Mouse (Mus musculus) retina, postnatal 7 days (tissue): Measurements from ENCODE around the gene Hist1h2bp.
"Not testable (repeated sequence)": the region's sequence is repeated elsewhere in the genome, so short reads cannot be mapped to it uniquely, and the experiment has no call there.

Source experiments
- DNase-seq: peaks from one replicate; pipeline ENCODE4 v3.0.0-alpha.2; 2012; ENCODE audit warnings: low read depth, low spot score

Hist1h2bp gene

GRCm38 (mm10) chr13:21786899-21787629 lies at the start of gene Hist1h2bp, which contains the start of gene Hist1h2an:
TSS of gene Hist1h2bp (plus strand) at chr13:21787461.
TSS of gene Hist1h2an (minus strand) at chr13:21787218.
- peak; percentile 93 for DNase-seq

DNA sequence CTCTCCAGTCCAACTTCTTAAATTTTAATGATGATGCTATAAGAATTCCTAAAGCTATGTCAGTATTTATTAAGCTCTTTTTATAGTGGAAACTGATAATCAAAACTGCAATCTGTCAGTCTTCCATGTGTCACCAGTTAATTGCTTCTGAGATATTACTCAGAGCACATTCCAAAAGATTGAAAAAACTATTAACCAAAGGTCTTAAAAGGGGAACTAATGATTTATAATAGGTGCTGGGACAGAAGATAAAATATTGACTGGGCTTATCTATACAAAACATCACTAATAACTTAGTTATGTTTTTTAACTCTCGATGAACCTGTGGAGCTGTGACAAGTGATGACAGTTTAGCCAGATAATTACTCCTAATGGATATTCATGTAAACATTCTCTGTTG lies 42.3 kb upstream of the Hist1h2bp start:
- DNase-seq: no peak

GRCm38 (mm10) chr13:21749387-21750158 lies 37.7 kb upstream of the Hist1h2bp start:
- DNase-seq: no peak

GRCm38 (mm10) chr13:21750159-21751017 lies 36.9 kb upstream of the Hist1h2bp start, which contains the start of gene Hist1h4k:
TSS of gene Hist1h4k (minus strand) at chr13:21750505.
- peak; percentile 69 for DNase-seq

DNA sequence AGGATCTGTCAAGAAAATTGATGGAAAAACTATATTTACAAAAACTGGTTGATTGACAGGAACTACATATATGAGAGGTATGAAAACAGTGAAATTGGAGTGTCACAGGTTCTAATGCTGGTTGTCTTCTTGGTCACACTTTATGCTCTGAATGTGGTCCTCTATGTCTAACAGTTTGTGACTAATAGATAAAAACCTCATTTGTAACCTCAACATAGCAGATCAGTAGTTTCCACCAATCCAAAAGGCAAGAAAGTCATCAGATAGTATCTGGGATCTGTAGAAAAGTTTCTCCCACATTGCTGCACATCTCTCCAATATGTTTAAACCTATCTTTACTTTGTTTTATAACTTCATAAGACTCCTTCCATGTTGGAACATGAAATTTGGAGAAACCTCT lies 35.8 kb upstream of the Hist1h2bp start:
- DNase-seq: no peak

GRCm38 (mm10) chr13:21751827-21752226 lies 35.4 kb upstream of the Hist1h2bp start:
- no peak for DNase-seq

DNA sequence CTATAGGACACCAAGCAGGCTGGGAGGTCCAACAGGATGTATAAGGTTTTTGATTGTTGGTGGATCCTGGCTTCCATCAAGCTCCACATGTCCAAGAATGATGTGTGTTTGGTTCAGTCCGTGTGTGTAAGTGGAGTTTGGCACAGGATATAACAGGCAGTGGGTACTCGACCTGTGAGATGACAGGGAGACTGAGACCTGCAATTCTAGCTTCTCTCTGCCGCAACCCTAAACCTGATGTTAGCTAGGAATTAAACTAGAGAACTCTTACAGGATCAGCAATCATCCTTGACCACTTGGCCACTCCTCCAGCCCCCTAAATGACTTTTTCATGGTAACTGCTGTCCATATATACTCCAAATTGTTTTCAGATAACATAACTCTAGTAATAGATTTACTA lies 34.9 kb upstream of the Hist1h2bp start:
- DNase-seq: no peak

DNA sequence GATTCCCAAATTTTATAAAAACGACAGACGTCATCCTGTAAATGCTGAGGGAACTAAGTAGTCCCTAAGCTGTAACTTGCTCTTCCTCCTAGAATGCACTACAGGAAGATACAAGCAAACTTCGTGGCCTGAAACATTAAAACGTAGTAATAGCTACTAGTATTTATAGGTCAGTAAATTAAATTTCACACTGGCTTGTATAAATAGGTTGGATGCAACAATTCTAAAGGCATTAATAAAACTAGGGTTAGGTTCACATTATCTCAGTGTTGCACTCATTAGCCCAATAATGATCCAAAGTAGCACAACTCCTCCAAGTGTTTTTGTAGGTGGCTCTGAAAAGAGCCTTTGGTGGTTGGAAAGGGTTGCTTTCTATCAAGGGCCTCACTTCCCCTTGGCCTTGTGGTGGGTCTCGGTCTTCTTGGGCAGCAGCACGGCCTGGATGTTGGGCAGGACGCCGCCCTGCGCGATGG lies 34.2 kb upstream of the Hist1h2bp start:
- DNase-seq: no peak

GRCm38 (mm10) chr13:21753524-21754285 lies 33.6 kb upstream of the Hist1h2bp start, which contains the start of the genes Hist1h2ak and Hist1h2bn:
TSS of gene Hist1h2ak (minus strand) at chr13:21753827.
TSS of gene Hist1h2bn (plus strand) at chr13:21754123.
- peak; percentile 85 for DNase-seq

DNA sequence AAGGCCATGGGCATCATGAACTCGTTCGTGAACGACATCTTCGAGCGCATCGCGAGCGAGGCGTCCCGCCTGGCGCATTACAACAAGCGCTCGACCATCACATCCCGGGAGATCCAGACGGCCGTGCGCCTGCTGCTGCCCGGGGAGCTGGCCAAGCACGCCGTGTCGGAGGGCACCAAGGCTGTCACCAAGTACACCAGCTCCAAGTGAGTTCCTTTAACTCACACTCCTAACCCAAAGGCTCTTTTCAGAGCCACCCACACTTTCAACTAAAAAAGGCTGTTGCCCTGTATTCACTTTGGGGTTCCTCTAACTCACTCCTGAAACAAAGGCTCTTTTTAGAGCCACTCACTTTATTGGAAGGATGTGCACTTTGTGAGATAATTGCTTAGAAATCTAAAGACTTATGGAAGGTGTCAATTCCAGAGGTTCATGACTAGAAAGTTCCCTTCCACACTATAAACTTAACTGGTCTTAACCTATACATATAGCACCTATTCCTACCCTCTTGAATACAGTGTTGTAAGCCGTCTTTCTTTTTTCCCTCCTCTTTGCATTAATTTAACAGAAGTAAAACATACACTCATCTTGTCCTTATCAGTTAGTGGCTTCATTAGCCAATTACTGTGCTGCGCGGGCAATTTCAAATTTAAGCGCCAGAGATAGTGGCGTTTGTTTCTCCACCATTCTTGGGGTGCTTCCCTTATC lies 32.8 kb upstream of the Hist1h2bp start:
- DNase-seq: not testable (repeated sequence)

GRCm38 (mm10) chr13:21755707-21756106 lies 31.6 kb upstream of the Hist1h2bp start:
- no peak for DNase-seq

DNA sequence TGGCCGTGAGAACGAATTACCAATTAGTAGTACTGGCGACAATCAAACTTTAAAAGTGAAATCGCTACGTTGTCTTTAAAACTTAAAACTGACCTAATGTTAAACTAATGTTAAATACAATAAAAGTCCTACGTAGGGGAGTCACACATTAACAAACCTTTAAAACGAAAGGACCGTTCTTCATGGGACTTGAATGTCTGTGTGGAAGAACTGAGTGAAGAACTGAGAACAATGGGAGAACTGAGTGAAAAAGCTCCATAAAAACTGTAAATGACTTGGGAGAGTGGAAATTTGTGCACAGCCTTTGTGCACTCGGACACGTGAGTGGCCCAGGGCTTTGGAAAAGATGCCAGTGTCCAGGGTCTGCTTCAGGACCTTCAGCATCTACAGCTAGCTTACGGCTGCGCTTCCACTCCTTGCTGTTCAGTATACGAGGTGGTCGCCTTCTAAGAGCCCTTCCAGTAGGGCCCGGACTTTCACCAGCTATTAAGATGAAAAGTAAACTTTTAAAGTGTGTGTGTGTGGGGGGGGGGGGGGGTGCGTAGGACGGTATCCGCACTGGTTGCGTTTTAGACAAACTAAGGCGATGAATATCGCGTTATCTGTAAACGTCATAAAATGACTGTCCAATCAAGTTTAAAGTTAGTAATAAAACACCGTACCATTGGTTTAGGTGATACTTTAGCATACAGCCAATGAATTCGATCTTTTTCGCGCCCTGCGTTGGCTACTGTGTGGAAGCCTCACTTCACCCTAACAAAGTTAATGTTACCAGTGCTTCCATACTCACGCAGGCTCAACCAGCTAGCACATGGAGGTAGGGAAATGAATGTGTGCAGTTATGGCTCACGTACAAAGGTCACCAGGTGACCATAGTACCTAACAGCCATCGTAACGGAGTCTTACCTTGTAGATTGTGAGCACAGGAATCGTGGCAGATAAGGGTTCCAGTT lies 8.2 kb upstream of the Hist1h2bp start:
- DNase-seq: peak; percentile 68

DNA sequence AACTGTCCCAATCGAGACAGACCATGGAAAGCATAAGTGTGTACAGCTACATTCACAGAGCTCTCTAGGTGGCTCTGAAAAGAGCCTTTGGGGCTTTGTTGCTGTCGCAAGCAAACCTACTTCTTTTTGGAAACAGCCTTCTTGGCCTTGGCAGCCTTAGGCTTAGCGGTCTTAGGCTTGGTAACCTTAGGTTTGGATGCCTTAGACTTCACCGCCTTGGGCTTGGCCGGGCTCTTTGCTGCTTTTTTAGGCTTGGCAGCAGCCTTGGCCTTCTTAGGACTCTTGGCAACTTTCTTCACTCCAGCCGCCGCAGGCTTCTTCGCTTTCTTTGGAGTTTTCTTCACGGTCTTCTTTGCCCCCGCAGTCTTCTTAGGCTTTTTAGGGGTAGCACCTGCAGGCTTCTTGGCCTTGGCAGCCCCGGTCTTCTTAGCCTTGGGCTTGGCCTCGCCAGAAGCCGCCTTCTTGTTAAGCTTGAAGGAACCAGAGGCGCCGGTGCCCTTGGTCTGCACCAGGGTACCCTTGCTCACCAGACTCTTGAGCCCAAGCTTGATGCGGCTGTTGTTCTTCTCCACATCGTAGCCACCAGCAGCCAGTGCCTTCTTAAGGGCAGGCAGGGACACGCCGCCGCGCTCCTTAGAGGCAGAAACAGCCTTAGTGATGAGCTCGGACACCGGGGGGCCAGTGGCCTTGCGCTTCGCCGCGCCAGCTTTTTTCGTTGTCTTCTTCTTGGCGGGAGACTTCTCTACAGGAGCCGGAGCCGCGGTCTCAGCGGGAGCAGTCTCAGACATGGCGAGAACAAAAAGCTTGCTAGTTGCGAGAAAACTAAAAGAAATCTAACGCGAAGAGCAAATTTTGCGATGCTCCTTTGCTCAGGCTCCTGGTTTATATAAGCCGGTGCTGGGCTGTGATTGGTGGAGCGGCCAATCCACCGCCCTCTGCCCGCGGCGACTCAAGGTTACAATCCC lies 7.2 kb upstream of the Hist1h2bp start, which contains the start of gene Hist1h1b:
Gene Hist1h1b (minus strand): TSS at position 859 of the 965 bp plus-strand sequence.
- DNase-seq: no peak

- DNase-seq: no peak
Measured at GRCm38 (mm10) chr13:21781021-21781555, 6.2 kb upstream of the Hist1h2bp start.

- DNase-seq: no peak
Measured at GRCm38 (mm10) chr13:21781639-21782038, 5.6 kb upstream of the Hist1h2bp start.

DNA sequence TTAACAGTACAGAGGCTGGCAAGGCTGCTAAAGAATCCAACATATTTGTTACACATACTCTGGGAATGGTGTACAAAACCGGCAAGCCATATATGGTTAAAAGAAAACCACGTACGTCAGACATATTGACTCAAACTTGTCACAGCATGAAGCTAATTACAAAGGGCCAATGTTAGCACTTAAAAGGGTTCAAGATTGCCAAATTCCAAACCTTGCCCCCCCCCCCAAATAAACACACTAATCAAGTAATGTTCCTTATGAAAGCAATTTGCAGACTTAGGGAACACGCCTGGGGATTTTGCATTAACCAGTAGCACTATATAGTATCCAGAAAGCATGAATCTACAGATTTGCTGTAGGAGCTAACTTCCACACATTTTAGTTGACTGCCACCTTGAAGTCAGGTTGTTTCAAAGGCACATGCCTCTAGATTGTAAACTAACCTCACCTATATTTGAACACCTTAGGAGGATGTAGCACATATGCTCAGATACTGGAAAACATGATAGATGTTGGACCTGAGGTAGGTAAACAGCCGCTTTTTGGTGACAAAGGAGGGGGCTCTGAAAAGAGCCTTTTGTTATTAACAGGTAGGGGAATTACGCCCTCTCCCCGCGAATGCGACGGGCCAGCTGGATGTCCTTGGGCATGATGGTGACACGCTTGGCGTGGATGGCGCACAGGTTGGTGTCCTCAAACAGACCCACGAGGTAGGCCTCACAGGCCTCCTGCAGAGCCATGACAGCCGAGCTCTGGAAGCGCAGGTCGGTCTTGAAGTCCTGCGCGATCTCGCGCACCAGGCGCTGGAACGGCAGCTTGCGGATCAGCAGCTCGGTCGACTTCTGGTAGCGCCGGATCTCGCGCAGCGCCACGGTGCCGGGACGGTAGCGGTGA lies 4.7 kb upstream of the Hist1h2bp start:
- not testable (repeated sequence) for DNase-seq
